Mouse (Mus musculus): ENCODE results near the gene Zfp282. TPM values are rescaled to one million over a fixed set of nuclear protein-coding genes. Genes with fewer than 3 reads are reported as not detected.

Zfp282 gene
- polyA plus RNA-seq (2015; fragmentation: Nextera tagmentation; extraction: Ambion mirVana), result 7.6 TPM in 2 replicates

DNA sequence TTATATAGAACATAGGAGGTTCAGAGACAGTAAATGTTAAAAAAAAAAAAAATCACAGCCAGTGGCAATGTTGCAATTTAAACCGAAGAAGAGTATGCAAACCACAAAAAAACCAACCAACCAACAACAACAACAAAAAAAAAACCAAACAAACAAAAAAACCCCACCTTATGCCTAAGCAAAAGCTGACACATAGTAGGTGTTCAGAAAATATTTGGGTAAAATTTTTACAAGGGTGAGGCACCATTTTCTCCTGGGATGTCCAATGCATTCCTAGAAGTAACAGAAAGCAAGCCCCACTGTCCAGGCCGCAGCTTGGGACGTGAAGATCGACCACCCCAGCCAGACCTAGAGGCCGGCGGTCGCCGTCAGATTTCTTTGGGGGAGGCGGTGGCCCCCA lies at the start of gene Zfp282:
Gene Zfp282 (plus strand): TSS at position 147 of the 400 bp plus-strand sequence.
- no peaks in the 10 kb centered on the region for H3K9me3 ChIP-seq
- H3K27me3 ChIP-seq (replicated peaks), result no peaks in the 10 kb centered on the region
- H3K27ac ChIP-seq (replicated peaks), result peak within 1 kb of the TSS; percentile 98
- no peak for ATAC-seq (ENCODE audit: extremely low read depth, insufficient number of reproducible peaks, low FRiP score, low TSS enrichment)
- peak within 1 kb of the TSS; percentile 96 for H3K9ac ChIP-seq
- H3K4me3 ChIP-seq, result peak within 1 kb of the TSS; percentile 88
- peak within 1 kb of the TSS; percentile 92 for H3K4me2 ChIP-seq
- peaks cover 25% of the 10 kb centered on the region for H3K36me3 ChIP-seq
- peaks cover 19% of the 10 kb centered on the region for H3K4me1 ChIP-seq
- 7% methylated on average over 9 of the region's 9 CpGs for WGBS

DNA sequence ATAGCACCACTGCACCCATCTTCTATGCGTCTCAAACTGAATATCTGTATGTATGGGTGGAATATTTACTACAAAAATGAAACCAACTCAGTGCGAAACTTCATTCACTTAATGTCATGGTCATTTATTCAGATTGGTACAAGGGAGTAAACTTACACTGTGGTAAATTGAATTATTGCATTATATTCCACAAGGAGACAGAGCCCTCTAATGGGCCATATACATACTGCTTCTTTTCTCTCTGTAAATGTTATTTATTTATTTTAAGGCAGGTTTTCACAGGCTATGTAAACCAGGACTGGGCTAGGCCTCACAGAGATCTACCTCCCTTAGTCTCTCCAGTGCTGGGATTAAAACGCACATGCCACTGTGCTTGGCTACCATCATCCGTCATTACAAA lies 49.5 kb upstream of the Zfp282 start:
- 0 out of 2 replicates have a peak, but pooled peaks cover 4% of the 10 kb centered on the region for H3K27me3 ChIP-seq (replicated peaks)
- H3K9me3 ChIP-seq, result no peaks in the 10 kb centered on the region
- no peak for ATAC-seq (ENCODE audit: extremely low read depth, insufficient number of reproducible peaks, low FRiP score, low TSS enrichment)
- H3K9ac ChIP-seq, result no peak overlapping the region
- no peak overlapping the region for H3K4me2 ChIP-seq
- no peak overlapping the region for H3K4me3 ChIP-seq
- peaks cover 8% of the 10 kb centered on the region for H3K4me1 ChIP-seq
- peaks cover 10% of the 10 kb centered on the region; the same call in 1 of the 2 replicates for H3K36me3 ChIP-seq
- 83% methylated on average over 4 of the region's 4 CpGs for WGBS
- H3K27ac ChIP-seq (replicated peaks), result no peak overlapping the region

DNA sequence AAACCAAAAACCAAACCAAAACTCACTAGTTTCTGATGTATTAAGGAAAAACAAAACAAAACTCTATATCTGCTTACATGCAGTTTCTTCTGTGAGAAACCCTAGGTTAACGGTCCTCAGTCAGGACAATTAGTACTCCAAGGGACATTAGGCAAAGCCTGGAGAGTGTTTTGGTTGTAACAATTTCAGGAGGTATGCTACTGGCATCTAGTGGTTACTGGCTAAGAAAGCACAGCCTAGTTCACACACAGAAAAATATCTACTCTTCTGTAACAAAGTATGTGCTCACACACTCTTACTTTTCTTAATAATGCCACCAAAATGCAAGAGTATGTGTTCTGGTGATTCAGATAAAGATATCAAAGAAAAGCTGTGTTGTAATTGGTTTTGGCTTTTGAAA lies 48.1 kb upstream of the Zfp282 start:
- Histone ChIP-seq H3K4me1 (peaks cover 8% of the 10 kb centered on the region), H3K27me3 (replicated peaks) (0 out of 2 replicates have a peak, but pooled peaks cover 8% of the 10 kb centered on the region), H3K4me3 (no peak overlapping the region), H3K4me2 (no peak overlapping the region; the same call in 1 of the 2 replicates), H3K9ac (no peak overlapping the region), H3K27ac (replicated peaks) (no peak overlapping the region), H3K9me3 (no peaks in the 10 kb centered on the region), H3K36me3 (peaks cover 6% of the 10 kb centered on the region; the same call in 1 of the 2 replicates)
- 39% methylated on average over 1 of the region's 1 CpGs for WGBS
- no peak for ATAC-seq (ENCODE audit: extremely low read depth, insufficient number of reproducible peaks, low FRiP score, low TSS enrichment)

DNA sequence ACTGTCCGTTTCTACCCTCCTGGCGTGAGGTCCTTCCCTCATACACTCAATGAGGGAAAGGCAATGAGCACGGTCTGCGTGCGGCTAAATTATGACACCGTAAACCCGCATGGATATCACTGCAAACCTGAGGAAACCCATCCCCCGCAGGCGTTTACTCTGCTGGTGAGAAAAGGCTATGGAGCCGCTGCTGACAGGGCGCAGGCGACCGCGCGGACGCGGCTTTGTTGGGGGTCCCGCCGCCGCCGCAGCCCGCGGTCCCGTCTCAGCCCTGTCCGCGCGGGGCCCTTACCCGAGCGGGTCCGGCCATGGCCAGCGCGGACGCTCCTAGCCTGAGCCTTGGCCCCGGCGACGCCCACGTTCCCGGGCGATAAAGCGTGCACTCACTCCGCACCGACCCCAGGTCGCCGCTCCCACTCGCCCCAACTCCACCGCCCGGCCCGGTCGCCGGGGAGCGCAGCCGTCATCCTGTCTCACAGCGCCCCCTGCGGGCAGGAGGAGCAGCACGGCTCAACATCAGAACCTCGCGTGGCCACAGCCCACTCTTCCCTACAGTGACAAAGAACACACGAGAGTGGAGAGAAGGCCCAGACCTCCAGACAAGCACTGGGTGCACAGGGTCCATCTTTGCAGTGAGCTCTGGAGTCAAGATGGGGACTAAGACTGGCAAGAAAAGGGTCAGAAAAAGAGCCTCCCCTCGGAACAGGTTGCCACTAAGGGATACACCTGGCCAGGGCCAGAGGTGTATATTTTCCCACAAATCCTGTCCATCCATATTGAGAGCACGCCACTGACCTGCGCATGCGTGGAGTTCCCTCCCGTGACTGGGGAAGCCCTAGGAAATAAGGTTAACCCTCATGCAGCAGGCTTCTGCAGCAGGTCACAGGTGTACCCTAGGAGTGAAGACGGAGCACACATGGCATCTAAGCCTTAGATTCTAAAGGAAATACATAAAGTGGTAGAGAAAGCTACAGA lies 46.6 kb upstream of the Zfp282 start, which contains the start of gene Zfp786:
Gene Zfp786 (minus strand): TSS at position 764 of the 975 bp plus-strand sequence.
- H3K9me3 ChIP-seq, result no peaks in the 10 kb centered on the region
- peak within 1 kb of the TSS; percentile 74 for H3K4me2 ChIP-seq
- H3K4me1 ChIP-seq, result peaks cover 8% of the 10 kb centered on the region
- ATAC-seq (ENCODE audit: extremely low read depth, insufficient number of reproducible peaks, low FRiP score, low TSS enrichment), result peak; percentile 89
- H3K27me3 ChIP-seq (replicated peaks), result 0 out of 2 replicates have a peak, but pooled peaks cover 8% of the 10 kb centered on the region
- H3K9ac ChIP-seq, result peak within 1 kb of the TSS; percentile 90
- 0 out of 2 replicates have a peak within 1 kb of the TSS, but pooled peaks have one; percentile 13 for H3K27ac ChIP-seq (replicated peaks)
- peak within 1 kb of the TSS; percentile 74 for H3K4me3 ChIP-seq
- H3K36me3 ChIP-seq, result no peaks in the 10 kb centered on the region
- 1% methylated on average over 64 of the region's 64 CpGs for WGBS

DNA sequence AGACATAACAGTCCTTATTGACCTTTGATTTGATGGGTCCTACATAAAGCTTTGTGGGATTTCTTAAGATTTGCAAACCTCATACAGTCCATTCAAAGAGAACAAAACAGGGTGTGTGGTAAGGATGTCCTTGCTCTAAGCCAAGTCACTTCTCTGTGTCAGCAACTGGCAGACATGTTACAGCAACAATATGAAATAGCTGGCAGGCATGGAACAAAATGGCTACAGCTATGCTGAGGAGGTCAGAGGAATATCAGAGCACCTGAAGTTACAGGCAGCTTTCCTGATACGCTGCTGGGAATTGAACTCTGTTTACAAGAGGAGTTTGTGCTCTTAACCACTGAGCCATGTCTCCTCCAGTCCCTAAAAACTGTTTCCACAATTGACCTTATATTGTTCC lies 44.8 kb upstream of the Zfp282 start:
- no peaks in the 10 kb centered on the region for H3K36me3 ChIP-seq

DNA sequence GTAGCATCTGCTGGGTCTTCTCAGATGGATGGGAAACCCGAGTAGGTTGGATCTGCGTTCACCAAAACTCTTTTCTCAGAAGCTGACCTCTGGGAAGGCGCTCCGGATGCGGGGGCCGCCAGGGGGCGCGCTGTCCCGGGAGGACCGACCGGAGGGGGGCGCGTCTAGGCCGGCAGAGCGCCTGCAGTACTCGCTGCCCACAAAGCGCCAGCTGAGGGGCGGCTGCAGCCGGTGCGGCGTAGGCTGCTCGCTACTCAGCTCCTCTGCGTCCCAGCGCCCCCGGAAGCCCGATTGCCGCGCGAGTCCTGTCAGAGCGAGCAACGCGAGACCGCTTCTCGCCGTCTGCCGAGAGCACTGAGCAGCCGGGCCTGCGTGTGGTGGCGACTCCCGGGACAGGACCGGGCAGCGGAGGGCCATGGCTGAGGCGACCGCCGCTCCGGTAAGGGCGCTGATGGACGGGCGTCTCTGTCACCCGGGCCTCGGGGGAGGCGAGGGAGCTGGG lies 41.5 kb upstream of the Zfp282 start, which contains the start of gene Zfp398:
Gene Zfp398 (plus strand): TSS at position 180 of the 502 bp plus-strand sequence.
- peak within 1 kb of the TSS; percentile 87 for H3K4me3 ChIP-seq
- under 1% methylated on average over 51 of the region's 52 CpGs for WGBS
- peak within 1 kb of the TSS; percentile 71 for H3K4me2 ChIP-seq
- H3K4me1 ChIP-seq, result peaks cover 18% of the 10 kb centered on the region
- peak within 1 kb of the TSS; percentile 94 for H3K9ac ChIP-seq
- peak within 1 kb of the TSS; percentile 93 for H3K27ac ChIP-seq (replicated peaks)
- peaks cover 13% of the 10 kb centered on the region; the same call in 1 of the 2 replicates for H3K27me3 ChIP-seq (replicated peaks)
- no peaks in the 10 kb centered on the region for H3K9me3 ChIP-seq
- peak; percentile 90 for ATAC-seq (ENCODE audit: extremely low read depth, insufficient number of reproducible peaks, low FRiP score, low TSS enrichment)
- H3K36me3 ChIP-seq, result no peaks in the 10 kb centered on the region; the same call in 1 of the 2 replicates

More for the DNA sequence above, 44.8 kb upstream of the Zfp282 start:
- Histone ChIP-seq H3K27ac (replicated peaks) (no peak overlapping the region), H3K4me1 (peaks cover 15% of the 10 kb centered on the region), H3K27me3 (replicated peaks) (0 out of 2 replicates have a peak, but pooled peaks cover 8% of the 10 kb centered on the region), H3K9me3 (no peaks in the 10 kb centered on the region), H3K9ac (no peak overlapping the region), H3K4me2 (no peak overlapping the region), H3K4me3 (no peak overlapping the region)
- whole genome bisulfite sequencing, result 80% methylated on average over 1 of the region's 1 CpGs
- no peak for ATAC-seq (ENCODE audit: extremely low read depth, insufficient number of reproducible peaks, low FRiP score, low TSS enrichment)

DNA sequence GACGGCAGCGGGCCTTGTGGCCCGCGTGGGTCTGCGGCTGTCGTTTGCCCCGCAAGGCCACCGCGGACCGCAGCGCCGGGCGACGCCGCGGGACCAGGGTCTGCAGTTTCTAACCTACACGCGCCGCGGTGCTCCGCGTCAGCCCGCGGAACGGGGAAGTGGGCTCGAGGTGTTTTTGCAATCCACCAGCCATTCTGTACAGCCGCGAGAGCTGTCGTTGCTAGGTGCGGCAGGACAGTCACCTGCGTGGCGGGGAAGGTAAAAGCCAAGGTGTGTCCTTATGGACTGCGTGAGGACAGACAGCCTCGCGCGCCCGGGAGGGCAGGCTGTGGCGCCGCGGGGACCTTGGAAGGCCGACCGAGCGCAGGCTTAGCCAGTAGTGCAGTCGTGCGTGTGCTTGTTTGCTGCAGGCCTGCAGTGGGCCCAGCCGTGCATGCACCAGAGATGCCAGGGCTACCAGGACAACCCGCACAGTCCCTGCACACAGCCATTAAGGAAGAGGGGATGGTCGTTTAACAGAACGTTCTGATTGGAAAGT lies 41.0 kb upstream of the Zfp282 start:
- H3K9me3 ChIP-seq, result no peaks in the 10 kb centered on the region
- H3K4me2 ChIP-seq, result peak overlapping the region; percentile 71
- peak; percentile 62; the same call in 1 of the 2 replicates for ATAC-seq (ENCODE audit: extremely low read depth, insufficient number of reproducible peaks, low FRiP score, low TSS enrichment)
- H3K27ac ChIP-seq (replicated peaks), result peak overlapping the region; percentile 93
- peaks cover 13% of the 10 kb centered on the region; the same call in 1 of the 2 replicates for H3K27me3 ChIP-seq (replicated peaks)
- peaks cover 15% of the 10 kb centered on the region for H3K4me1 ChIP-seq
- H3K36me3 ChIP-seq, result no peaks in the 10 kb centered on the region; the same call in 1 of the 2 replicates
- H3K4me3 ChIP-seq, result peak overlapping the region; percentile 87
- under 1% methylated on average over 48 of the region's 49 CpGs for WGBS
- H3K9ac ChIP-seq, result peak overlapping the region; percentile 94

DNA sequence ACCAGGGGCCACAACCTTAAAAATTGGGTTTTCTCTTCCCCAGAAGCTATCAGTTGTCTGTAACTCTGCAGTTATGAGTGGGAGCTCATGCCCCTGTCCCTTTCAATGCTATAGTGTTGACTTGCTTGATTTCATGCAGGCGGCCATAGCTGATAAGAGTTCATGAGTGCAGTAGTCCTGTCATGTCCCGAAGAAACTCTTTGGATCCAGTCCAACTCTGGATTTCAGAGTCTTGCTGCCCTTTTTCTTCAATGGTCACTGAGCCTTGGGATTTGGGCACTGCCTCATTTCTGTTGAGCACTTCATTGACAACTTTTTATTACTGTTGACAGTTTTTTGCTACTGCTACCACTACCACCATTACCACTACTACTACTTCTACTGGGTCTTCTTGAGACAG lies 39.4 kb upstream of the Zfp282 start:
- H3K4me2 ChIP-seq, result peak overlapping the region; percentile 20; the same call in 1 of the 2 replicates
- WGBS, result 25% methylated on average over 2 of the region's 2 CpGs
- H3K9ac ChIP-seq, result no peak overlapping the region
- no peak overlapping the region for H3K27ac ChIP-seq (replicated peaks)
- no peak for ATAC-seq (ENCODE audit: extremely low read depth, insufficient number of reproducible peaks, low FRiP score, low TSS enrichment)
- H3K36me3 ChIP-seq, result peaks cover 6% of the 10 kb centered on the region; the same call in 1 of the 2 replicates
- H3K27me3 ChIP-seq (replicated peaks), result peaks cover 9% of the 10 kb centered on the region; the same call in 1 of the 2 replicates
- H3K4me3 ChIP-seq, result no peak overlapping the region
- peaks cover 15% of the 10 kb centered on the region for H3K4me1 ChIP-seq
- H3K9me3 ChIP-seq, result no peaks in the 10 kb centered on the region

DNA sequence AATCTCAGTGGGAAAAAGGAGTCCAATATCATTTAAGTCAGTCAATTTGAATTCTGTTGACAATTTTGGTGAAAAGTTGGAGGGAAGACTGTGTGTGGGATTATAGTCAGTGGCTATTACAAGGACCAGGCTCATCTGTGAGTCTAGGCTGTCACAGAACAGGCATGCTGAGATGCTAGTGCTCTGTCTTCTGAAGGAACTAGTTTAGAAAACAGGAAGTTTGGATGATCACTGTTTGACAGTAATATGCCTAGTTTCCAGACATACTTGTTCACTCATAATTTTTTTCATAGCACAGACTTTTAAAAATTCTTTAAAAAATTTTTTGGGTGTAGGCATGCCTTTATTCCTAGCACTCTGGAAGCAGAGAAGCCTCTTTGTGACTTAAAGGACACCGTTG lies 35.9 kb upstream of the Zfp282 start:
- Histone ChIP-seq H3K4me1 (peaks cover 15% of the 10 kb centered on the region), H3K4me2 (no peak overlapping the region), H3K4me3 (no peak overlapping the region), H3K9ac (no peak overlapping the region), H3K9me3 (no peaks in the 10 kb centered on the region), H3K36me3 (peaks cover 6% of the 10 kb centered on the region; the same call in 1 of the 2 replicates), H3K27me3 (replicated peaks) (peaks cover 5% of the 10 kb centered on the region; the same call in 1 of the 2 replicates), H3K27ac (replicated peaks) (no peak overlapping the region)
- ATAC-seq (ENCODE audit: extremely low read depth, insufficient number of reproducible peaks, low FRiP score, low TSS enrichment), result no peak
- WGBS, result 95% methylated on average over 1 of the region's 1 CpGs

DNA sequence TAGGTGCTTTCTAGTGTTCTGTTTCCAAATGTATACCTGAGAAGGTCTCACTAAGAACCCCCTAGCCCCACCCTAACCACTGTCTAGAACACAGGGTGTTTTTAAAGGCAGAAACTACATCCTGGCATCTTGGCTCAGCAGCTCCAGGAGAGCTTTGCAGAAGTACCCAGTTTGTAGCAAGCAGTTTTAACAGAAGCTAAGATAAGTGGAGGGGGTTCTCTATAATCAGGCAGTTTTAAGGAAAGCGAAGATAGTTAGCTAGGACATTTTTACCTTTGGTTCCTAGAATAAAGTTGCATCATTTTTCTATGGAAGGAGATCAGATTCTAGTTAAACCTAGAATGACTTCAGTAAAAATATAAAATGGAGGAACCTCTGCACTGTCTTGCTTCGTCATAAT lies 35.2 kb upstream of the Zfp282 start:
- Histone ChIP-seq H3K9ac (no peak overlapping the region), H3K4me3 (no peak overlapping the region), H3K27me3 (replicated peaks) (peaks cover 5% of the 10 kb centered on the region; the same call in 1 of the 2 replicates), H3K4me1 (peaks cover 11% of the 10 kb centered on the region), H3K9me3 (no peaks in the 10 kb centered on the region), H3K36me3 (peaks cover 9% of the 10 kb centered on the region; the same call in 1 of the 2 replicates), H3K4me2 (no peak overlapping the region), H3K27ac (replicated peaks) (no peak overlapping the region)
- 84% methylated on average over 2 of the region's 2 CpGs for WGBS
- ATAC-seq (ENCODE audit: extremely low read depth, insufficient number of reproducible peaks, low FRiP score, low TSS enrichment), result no peak

Measured in heart, embryonic 13.5 days (tissue).